Mouse (Mus musculus) layer of hippocampus, postnatal 25 days (tissue): Measurements from ENCODE around the gene Ddx10. TPM values are rescaled to one million over a fixed set of nuclear protein-coding genes. Genes with fewer than 3 reads are reported as not detected.
A peak's percentile ranks its signal among the peaks of the same experiment; 100 is the strongest.
"Not testable (repeated sequence)": the region's sequence is repeated elsewhere in the genome, so short reads cannot be mapped to it uniquely, and the experiment has no call there.

Source experiments
- DNase-seq, 2 experiments: peaks; one replicate each; pipeline ENCODE4 v3.0.0; 2022; ENCODE audit warnings: mixed read lengths in 2 of 2, low spot score in 1 of 2; ENCODE audit errors: extremely low spot score in 1 of 2
- total RNA-seq, 2 experiments: library from RNA; stranded (reverse); gene quantifications; 2 replicates each; pipeline ENCODE4 v1.2.3; 2021

Ddx10 gene
- total RNA-seq, 2 experiments from 2014 or later = 19.3 to 20.0 TPM

DNA sequence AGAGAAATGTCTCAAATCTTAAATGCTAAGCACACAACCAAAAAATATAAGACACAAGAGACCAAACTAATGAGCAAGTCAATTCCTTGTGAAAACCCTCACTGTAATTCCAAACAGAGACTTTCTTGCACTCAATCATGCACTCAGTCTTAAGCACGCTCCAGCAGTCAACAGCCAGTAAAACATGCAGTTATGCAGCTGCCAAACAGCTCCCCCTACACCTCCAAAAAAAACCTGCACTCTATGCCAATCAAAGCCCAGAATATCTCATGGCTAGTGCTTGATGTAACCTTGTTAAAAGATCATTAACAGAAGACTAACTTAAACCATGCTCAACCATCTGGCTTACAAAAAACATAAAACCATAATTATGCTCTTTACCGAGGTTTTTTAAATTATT, 74.6 kb downstream of the Ddx10 start:
- no peak for DNase-seq

DNA sequence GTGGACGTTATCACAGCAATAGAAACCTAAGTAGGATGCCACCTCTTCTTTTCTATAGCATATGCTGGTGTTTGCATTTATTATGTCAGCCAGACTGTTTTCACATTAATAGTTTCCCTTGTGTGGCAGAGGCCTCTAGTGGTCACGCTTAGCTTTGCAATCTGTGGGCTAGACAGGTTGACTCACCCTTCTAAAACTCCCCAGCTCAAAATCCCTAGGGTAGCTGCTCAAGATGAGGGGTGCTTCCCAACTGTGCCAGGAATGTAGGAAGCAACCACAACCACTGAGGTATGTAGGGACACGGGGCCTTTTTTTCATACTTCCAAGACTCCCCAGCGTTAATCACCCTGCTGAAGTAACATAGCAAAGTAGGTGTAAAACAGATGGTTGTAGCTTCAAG, 103.6 kb downstream of the Ddx10 start:
- peak in 1 of 2 experiments; percentile 54 for DNase-seq

DNA sequence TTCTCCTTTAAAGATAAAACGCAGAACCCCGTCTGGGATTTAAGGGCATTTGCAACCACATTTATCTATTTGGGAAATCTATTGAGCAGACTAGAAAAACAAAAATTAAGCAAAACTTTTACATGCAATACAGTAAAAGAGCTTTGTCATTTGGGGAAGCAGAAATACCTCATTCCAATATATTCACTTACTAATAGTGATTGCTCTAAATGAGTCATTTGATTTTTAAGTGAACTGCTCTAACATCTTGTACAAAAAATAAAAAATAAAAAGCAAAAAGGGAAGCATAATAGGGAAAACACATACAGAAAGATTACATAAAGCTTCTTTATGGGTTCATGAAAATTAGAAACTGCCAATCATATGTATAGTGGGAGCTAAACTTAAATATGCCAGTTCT, 104.3 kb downstream of the Ddx10 start:
- DNase-seq = no peak

DNA sequence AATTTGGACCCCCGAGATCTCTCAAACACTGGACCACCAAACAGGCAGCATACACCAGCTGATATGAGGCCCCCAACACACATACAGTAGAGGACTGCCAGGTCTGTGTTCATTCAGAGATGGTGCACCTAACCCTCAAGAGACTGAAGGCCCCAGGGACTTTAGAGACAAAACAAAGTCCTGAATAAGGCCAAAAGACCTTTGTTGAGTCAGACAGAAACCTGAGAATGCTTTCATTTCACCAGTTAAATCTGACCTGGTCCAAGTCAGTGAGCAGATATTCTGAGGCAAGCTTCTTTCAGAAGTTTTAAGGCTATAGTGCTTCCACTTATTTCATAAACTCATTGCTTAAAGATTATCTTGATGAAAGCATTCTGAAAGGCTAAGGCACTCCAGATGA, 105.4 kb downstream of the Ddx10 start:
- not testable (repeated sequence) for DNase-seq

DNA sequence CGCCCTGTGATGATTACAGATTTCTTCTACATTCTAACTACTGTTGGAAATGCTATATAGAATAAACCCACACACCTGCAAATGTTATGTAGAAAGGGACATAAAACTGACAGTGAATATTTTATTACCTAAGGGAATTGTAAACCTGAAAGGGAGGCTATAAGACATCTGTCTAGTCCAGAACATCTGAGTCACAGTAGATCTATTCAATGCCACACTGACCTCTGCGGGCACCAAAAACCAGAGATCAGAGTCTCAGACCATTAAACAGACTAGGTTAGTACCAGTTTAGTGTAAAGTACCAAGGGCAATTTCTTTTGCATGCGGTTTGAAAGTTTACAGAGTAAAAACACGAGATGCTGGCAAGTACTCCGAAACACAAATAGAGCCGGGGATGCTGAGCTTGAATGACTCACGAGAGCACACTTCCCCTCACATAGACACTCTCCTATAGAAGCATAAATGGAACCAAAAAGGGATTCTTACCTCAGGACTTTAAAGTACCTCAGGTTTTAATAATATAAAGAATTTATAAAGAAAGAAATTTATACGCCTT, 107.2 kb downstream of the Ddx10 start:
- DNase-seq = no peak

DNA sequence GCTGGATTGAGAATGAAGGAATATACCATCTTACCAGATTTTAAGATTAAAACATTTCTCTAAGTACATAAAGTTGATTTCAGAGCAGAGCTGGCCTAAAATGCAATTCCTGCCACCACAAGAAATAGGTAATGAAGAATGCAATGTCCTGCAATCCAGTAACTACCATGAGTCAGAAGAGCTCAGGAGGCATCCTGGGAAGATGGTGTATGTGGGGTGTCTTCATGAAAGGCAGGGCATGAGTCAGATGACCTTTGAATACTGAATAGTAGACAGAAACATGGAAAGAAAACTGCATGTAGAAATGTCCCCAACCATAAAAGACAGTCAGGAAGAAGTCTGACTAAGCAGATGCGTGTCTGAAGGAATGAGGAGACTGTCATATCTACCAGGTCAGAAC, 115.0 kb downstream of the Ddx10 start:
- no peak for DNase-seq

DNA sequence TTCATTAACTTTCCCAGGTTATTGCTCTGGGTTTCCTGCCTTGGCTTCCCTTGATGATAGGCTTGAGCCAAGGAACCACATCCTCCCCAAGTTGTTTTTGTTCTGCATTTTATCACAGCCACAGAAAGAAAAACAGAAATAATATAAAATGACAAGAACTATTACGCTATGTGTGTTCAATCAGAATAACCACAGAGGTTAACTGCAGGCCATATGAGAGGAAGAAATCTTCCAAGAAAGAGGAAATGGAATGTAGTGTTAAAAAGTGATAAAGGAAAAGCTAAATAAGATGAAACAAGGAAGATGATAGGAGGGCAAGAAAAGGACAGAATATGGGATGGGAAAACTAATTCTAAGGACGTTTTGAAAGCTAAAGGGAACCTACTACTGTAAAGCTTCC, 117.4 kb downstream of the Ddx10 start:
- DNase-seq = no peak

DNA sequence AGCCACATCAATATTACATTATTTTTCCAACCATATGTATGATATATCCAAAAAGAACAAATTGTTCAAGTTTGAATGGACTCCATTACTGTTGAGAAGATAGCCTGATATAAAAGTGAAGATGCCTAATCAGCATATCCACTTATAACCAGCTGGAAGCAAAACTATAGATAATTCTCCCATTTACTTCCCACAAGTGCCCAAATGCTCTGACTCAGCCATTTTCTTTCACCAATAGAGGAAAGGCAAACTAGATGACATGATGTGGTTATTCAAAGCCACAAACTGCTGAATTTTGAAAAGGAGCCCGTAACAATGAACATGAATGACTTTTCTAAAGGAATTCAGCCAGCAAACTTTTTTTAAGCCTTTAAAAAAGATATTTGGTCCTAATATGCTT, 146.8 kb downstream of the Ddx10 start:
- DNase-seq = no peak

DNA sequence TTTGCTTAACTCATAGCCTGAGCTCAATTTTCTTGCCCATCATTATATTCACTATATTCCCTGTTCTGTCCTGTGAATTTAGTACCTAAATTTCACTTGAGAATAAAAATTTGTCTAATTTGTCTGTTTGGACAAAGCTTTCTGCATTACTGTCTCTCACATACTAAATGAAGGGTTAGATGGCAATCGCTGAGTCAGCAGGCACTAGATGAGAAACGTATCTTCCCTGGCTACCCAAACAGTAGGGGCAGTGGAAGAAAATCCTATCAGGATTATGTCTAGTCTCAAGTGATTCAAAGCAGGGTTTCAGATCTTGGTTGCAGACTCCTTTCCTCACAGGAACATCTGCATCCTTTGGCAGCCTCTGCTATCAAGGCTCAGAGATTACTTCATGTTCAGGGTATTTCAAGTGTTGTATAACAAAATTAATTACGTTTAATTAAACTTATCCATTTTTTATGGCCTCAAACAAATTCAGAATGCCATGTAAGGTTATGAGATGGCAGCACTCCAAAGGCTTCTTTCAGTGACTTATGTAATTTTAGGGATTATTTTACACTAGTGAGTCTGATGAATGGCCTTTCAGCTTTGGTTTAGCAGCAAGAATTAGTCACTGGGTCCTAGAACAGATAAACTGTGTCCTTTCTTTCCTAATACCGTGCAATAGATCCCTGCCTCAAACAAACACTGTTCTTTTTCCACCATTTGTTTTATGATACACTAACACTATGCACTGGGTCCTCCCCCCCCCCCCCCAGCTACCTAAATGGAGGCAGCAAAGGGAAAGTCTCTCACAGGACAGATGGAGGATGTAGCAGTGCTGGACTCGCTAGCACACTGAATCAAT, 152.3 kb downstream of the Ddx10 start:
- no peak for DNase-seq

DNA sequence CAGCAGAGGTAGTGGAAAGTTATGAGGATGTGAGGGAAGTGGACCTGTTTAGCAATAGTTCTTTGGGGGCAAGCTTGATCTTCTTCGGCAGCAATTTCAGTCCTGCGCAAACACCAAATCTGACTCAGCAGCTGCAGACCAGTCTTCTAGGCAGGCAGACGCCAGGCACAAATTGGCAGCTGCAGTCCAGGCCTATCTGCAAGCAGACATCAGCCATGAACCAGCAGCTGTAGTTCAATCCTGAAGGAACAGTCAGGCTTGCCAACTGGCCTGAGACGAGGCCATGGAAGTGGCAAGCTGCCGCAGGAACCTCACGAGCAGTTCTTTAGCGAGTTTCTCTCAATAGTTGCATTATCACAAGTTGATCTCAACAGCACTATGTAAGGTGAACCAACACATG, 153.3 kb downstream of the Ddx10 start:
- DNase-seq = no peak

DNA sequence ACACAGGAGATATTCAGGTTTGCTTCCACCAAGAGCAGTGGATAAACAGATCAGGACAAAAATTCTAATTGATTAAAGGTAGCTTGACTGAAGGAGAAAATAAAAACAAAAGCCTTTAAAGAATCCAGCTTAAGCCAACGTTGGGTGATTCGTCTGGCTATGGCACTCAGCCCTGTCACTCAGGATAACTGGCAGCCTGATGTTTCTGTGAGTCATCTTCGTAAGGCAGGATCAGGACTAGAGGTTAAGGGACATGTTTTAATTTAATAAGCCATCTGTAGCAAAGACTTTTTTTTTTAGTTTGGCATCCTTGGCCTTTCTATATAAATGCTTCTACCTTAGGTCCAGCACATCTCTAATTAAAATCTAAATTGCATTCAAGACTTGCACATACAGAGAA, 170.2 kb downstream of the Ddx10 start:
- DNase-seq = no peak

DNA sequence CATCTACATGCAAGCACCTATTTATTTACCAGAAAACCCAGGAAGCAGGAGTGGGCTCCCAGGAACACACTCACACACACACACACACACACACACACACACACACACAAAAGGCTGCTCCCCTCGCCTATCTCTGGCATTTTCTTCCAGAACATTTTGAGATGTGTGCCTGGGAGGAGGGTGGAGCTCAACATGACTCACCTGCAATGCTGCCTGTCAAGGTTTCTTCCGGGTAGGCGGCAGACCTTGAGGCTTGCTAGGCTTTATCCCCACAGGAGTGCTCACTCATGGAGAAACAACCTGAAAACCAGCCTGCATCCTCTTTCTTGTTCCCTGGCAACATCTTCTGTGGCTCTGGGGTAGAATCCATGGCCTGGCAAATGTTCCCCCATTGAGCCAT, 171.9 kb downstream of the Ddx10 start:
- DNase-seq = no peak

DNA sequence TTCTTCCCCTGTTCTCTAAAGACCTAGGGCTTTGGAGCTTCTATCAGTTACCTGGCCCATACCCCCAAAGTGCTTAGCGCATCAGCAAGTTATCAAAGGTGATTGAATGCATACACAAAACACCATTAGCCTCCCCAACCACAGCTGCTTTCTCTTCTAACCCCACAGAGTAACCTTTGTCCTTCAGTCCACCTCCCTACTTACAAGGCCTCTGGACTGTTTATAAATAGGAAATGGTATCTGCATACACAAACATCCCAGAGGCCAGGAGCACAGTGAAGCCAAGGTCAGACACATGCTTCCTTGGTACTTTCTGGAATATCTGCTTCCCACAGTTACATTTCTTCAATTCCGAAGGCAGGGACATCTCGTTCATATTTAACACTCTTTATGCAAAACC, 173.4 kb downstream of the Ddx10 start:
- no peak for DNase-seq

DNA sequence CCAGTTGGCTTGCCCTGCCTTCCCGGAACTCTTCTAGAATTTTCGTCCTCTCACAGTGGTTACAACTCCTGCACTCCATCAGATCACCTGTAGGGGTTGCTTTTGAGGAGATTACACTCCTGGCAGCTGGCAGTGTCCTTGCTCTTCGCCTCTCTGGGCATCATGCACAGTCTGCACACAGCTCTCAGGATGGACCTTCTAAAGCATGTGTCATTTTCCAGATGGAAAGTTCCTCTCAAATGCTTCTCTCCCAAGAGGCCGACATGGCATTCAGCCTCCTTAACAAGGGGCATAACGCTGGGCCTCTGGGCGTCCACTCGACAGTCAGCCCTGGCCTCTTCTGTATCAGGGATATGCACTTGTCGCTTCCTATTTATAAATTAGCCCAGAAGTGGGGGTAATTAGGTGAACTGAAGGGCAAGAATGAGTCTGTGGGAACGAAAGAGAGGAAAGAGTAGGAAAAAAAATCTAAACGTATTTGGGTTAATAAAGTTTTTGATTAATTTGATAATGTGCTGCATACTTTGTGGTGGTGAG, 174.2 kb downstream of the Ddx10 start:
- no peak for DNase-seq

DNA sequence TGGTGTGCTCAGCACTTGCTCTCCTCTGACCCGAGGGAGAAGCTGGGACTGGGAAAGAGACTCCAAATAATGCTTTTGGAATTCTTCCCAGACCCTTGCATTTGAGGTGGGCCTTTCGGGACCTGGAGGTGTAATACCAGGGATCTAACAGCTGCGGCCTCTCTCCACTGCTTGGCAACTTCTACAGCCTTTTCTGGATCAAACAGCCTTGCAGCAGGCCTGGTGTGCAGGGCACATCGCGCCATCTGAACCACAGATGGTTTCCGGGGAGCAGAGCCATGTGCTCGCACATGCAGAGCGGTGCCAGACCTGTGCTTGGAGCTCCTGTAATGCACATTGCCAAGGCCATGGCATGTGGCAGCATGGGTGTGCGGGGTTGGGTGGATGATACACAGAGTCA, 175.8 kb downstream of the Ddx10 start:
- peak in 1 of 2 experiments; percentile 30 for DNase-seq

DNA sequence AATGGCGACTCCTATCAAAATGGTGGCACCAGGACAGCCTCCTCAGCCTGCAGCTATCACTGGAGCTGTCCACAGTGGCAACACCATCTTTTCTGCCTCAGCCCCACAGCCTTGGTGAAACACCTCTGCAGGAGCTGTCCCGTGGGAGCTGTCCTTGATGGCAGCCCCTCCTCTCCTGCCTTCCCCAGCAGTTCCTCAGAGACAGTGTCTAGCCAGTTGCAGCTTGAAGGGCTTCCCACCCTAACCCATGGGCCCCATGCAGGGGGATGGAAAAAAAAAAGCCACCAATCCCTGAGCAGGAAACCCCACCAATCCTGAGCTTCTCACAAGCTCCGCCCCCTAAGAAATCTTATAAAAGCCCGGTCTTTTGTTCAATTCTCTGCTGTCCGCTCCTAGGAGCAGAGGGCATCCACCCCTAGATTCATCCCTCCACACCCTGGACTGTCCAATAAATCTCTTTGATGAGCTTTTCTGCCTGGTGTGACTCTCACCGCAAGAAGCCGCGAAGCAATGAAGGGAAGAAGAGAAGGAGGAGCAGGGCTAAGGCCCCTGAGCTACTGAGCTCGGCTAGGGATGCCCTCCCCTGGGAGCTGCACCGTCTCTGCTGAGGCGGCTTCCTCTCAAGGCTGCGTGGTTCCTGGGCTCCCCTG, 176.9 kb downstream of the Ddx10 start:
- DNase-seq = no peak

DNA sequence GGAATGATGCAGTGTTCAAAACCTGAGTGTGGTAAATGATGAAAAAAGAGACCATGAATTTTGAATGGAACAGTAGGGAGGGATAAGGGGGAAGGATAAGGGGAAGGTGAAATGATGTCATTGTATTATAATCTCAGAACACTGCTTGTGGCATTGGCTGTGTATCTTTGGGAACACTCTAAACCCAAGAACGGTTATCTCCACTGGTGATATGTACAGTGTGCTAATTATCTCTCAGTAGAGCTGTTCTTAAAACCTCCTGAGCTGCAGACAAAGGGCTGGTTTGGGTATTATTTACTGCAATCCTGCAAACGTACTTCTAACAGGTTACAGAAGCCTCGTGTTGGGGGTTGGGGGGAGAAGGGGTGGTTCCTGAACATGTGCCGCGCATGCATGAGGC, 179.7 kb downstream of the Ddx10 start:
- DNase-seq = no peak

DNA sequence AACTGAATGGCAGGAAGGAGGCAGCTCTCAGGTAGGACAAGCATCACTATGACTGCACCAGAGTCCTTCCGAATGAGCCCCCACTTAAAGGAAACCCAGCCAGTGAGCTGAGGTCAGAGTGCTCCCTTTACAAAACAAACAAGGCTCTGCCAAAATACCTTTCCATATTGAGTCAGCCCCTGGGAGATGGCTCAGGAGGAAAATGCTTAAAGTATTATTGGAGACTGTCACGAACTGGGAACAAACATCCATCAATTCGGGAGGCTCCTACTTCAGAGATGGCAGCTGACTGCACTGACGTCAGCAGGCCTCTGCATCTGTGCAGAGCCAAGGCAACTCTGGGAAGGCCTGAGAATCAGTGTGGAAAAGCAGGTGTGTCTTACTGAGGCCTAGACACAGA, 181.4 kb downstream of the Ddx10 start:
- DNase-seq = no peak

DNA sequence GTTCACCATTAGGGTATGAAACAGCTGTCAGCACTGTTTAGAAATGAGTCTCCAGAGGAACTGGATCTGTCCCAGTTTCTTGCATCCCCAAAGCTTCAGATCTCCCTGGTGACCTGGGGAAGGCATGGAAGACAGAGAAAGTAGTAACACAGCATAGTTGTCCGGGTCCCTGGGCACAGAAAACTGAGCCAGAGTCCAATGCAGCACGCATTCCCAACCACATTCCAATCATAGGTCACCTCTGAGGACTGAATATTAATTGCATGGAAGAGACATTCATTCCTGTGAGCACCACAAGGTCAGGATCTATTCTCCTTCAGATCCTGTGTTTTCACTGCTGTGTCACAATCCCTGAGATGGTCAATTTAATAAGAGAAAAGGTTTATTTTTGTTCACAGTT, 182.8 kb downstream of the Ddx10 start:
- DNase-seq = no peak

DNA sequence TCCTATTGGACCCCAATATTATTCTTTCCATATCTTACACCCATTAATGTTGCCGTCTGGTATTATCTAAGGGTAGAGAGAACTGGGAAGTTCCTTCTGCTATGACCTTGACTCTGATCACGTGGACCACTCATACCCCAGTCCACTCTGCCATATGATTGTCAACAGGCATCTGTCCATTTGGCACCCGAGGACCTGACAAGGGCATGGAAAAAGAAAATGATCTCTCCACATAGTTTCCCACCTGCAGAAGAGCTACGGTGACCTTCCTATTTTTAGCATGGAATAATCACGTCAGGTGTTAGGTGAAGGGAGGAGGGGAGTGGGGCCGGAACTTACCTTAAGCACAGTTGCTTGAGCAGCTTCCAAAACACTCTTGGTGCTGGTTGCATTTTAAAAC, 183.3 kb downstream of the Ddx10 start:
- no peak for DNase-seq

DNA sequence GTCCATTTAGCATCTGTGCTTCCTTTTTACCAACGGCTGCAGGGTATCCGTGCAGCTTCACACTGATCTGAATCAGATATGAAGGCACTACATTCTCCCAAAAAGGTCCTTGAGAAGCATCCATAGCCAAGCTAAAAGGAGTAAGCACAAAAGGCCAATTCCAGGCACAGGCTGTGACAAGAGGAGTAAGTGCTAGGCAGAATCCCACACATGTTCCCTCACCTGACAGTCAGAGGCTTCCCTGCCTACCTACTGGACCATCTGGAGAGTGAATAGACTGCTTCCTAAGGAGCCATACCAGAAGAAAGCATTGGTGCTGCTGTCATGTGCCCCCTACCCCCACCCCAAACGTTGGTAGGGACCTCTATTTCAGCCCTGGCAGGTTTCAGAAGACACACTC, 192.5 kb downstream of the Ddx10 start:
- DNase-seq = no peak
